Mouse (Mus musculus): ENCODE data around the gene Stard10. TPM values are rescaled to one million over a fixed set of nuclear protein-coding genes. Genes with fewer than 3 reads are reported as not detected.

Gene Stard10
- polyA plus RNA-seq, 1 experiment from 2014 or later, result 9.6 TPM

- Histone ChIP-seq H3K4me3 (no peak overlapping the region), H3K36me3 (replicated peaks) (no peaks in the 10 kb centered on the region), H3K9ac (no peak overlapping the region), H3K9me3 (no peaks in the 10 kb centered on the region), H3K27ac (no peak overlapping the region), H3K4me2 (no peak overlapping the region), H3K27me3 (replicated peaks) (no peaks in the 10 kb centered on the region), H3K4me1 (no peaks in the 10 kb centered on the region)
- ATAC-seq (replicated peaks), result no peak
- 64% methylated on average over 4 of the region's 4 CpGs for WGBS
Observed at GRCm38 (mm10) chr7:101361767-101362166, 44.9 kb downstream of the Stard10 start.

GRCm38 (mm10) chr7:101362791-101363191, 45.9 kb downstream of the Stard10 start:
- Histone ChIP-seq H3K4me3 (no peak overlapping the region), H3K36me3 (replicated peaks) (no peaks in the 10 kb centered on the region), H3K27me3 (replicated peaks) (no peaks in the 10 kb centered on the region), H3K9me3 (no peaks in the 10 kb centered on the region), H3K27ac (no peak overlapping the region), H3K9ac (no peak overlapping the region), H3K4me2 (no peak overlapping the region), H3K4me1 (no peaks in the 10 kb centered on the region)
- 88% methylated on average over 5 of the region's 5 CpGs for whole genome bisulfite sequencing
- no peak for ATAC-seq (replicated peaks)

DNA sequence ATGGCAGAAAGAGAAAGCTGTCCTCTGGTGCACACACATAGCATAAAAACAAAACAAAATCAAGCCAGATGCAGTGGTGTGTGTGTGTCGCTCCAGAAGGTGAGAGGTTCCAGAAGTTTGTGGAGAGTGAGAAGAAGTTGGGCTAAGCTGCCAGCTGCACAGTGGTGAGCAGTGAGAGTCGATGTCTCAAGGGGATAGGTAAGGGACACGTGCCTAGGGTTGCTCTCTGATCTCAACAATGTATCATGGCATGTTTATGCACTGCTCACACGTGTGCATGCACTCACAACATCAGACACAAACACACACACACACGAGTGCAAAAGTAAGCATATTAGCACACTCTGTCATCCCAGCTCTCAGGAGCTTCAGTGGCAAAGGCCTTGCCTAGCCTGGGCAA, 47.0 kb downstream of the Stard10 start:
- no peak overlapping the region for H3K4me3 ChIP-seq
- H3K36me3 ChIP-seq (replicated peaks), result no peaks in the 10 kb centered on the region
- no peaks in the 10 kb centered on the region for H3K4me1 ChIP-seq
- ATAC-seq (replicated peaks), result no peak
- no peak overlapping the region for H3K27ac ChIP-seq
- no peaks in the 10 kb centered on the region for H3K9me3 ChIP-seq
- H3K27me3 ChIP-seq (replicated peaks), result no peaks in the 10 kb centered on the region
- no peak overlapping the region for H3K4me2 ChIP-seq
- no peak overlapping the region for H3K9ac ChIP-seq
- 83% methylated on average over 5 of the region's 5 CpGs for WGBS

DNA sequence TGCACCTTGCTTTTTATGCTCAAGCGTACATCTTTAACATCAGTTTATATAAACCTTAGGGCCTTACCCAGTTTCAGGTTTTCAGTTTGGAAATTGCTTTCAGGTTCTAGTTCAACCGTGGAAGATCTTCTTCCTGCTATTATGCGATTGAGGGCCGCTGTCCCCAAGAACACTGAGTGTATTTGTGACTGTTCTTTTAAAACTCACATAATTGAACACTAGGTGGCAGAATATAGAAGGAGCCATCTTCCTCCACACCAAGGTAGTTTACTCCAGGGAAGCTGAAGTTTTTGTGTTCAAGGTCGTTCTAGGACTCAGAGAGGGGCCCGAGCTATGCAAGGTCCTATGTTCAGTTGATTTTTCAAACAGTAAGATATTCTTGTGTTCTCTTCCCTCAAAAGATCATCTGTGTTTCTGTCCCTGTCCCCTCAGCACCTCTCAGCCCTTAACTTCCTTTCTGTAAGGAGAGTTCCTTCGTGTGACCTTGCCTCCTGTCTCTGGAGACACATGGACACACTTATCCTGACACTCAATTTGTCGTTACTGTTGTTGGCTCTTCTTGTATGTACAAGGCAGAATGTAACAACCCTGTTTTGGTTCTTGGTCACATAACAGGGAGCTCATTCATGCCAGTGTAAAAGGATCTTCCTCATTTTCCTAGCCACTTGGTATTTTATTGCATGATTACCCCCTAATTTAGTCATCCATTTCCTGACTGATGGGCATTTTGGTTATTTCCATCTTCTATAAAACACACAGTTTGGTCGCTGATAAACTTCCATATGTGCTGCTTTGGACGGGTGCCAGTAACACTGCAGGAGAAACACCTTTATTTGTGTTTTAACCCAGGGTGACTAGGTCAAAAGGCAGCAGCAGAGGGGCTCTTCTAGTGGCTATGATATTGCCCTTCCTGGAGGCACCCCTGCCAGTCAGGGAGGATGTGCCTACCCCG, 51.3 kb downstream of the Stard10 start:
- Histone ChIP-seq H3K36me3 (replicated peaks) (no peaks in the 10 kb centered on the region), H3K4me3 (no peak overlapping the region), H3K9me3 (no peaks in the 10 kb centered on the region), H3K4me1 (no peaks in the 10 kb centered on the region), H3K27ac (no peak overlapping the region), H3K9ac (no peak overlapping the region), H3K27me3 (replicated peaks) (no peaks in the 10 kb centered on the region), H3K4me2 (no peak overlapping the region)
- no peak for ATAC-seq (replicated peaks)
- 68% methylated on average over 11 of the region's 11 CpGs for WGBS

DNA sequence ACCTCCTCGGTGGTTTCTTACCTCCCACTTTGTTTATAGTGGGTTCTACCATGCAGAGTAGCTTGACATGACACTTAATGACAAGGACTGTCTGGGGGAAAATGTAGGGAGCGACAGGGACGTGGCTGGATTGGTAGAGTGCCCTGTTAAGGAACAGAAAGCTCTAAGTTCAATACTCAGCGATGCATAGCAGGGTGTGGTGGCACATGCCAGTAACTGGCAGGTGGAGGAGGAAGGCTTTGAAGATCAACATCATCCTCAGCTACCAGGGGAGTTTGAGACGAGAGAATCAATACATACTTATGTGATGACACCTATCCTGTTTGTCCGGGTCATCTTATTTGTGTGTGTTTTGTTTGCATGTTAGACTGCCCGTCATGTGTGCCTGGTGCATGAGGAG, 52.8 kb downstream of the Stard10 start:
- no peak overlapping the region for H3K27ac ChIP-seq
- H3K4me2 ChIP-seq, result no peak overlapping the region
- H3K9me3 ChIP-seq, result no peaks in the 10 kb centered on the region
- 78% methylated on average over 7 of the region's 7 CpGs for WGBS
- H3K4me3 ChIP-seq, result no peak overlapping the region
- no peaks in the 10 kb centered on the region for H3K27me3 ChIP-seq (replicated peaks)
- no peak overlapping the region for H3K9ac ChIP-seq
- ATAC-seq (replicated peaks), result no peak
- H3K36me3 ChIP-seq (replicated peaks), result no peaks in the 10 kb centered on the region
- peaks cover 5% of the 10 kb centered on the region; the same call in 1 of the 2 replicates for H3K4me1 ChIP-seq

- Histone ChIP-seq H3K9me3 (no peaks in the 10 kb centered on the region), H3K4me2 (no peak overlapping the region), H3K36me3 (replicated peaks) (no peaks in the 10 kb centered on the region), H3K27me3 (replicated peaks) (no peaks in the 10 kb centered on the region), H3K27ac (no peak overlapping the region), H3K9ac (no peak overlapping the region), H3K4me1 (peaks cover 5% of the 10 kb centered on the region), H3K4me3 (no peak overlapping the region)
- peak; percentile 40; the same call in 1 of the 2 replicates for ATAC-seq (replicated peaks)
- WGBS, result 84% methylated on average over 26 of the region's 26 CpGs
Observed at GRCm38 (mm10) chr7:101373082-101373481, 56.2 kb downstream of the Stard10 start.

DNA sequence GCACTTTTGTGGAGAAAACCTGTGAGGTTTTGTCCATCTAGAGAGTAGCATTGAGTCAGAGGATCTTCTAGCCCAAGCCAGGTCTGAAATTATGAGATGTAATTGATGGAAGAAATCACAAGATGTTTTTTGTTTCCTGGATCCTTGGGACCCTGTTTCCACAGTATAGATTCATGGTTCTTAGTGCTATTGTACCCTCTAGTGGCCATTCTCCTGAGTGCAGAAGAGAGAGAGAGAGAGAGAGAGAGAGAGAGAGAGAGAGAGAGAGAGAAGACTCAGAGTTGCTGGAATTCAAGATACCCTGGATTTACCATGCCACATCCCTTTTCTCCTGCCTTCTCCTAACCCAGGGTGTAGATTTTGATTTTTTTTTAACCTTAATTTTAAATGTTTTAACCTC, 57.3 kb downstream of the Stard10 start:
- peak overlapping the region; percentile 26; the same call in 1 of the 2 replicates for H3K27ac ChIP-seq
- H3K4me3 ChIP-seq, result no peak overlapping the region
- no peaks in the 10 kb centered on the region for H3K36me3 ChIP-seq (replicated peaks)
- no peak overlapping the region for H3K4me2 ChIP-seq
- H3K9me3 ChIP-seq, result no peaks in the 10 kb centered on the region
- ATAC-seq (replicated peaks), result peak; percentile 78; the same call in 1 of the 2 replicates
- H3K4me1 ChIP-seq, result peaks cover 8% of the 10 kb centered on the region
- H3K9ac ChIP-seq, result no peak overlapping the region
- no peaks in the 10 kb centered on the region for H3K27me3 ChIP-seq (replicated peaks)

DNA sequence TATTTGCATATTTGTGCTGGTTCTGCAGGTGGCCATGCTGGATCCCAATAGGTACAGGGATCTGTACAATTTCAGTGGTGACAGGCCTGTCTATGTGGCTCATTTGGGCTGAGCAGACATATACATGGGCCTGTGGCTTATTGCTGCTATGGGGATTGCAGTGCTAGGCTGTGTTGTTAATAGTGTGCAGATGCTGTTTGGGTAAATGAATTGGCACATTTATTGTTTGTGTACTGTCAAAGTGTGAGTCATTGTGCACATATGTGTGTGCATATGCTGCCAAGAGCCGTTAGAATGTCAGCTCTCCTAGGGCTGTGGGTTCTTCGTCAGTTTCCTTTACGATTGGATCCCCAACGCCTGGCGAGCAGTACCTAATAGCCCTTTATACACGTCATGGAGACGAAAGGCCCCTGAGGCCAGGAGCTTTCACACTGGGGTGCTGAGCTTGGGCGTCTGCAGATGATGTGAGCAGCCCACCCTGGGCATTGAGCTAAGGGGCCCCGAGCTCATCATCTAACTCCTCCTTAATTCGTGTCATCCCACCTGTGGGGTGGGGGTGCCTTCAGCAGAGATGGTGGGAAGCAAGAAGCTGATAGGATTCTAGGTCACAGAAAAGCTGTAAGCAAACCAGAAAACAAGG, 59.9 kb downstream of the Stard10 start:
- Histone ChIP-seq H3K27ac (no peak overlapping the region), H3K4me2 (no peak overlapping the region), H3K36me3 (replicated peaks) (no peaks in the 10 kb centered on the region), H3K9me3 (no peaks in the 10 kb centered on the region), H3K4me3 (no peak overlapping the region), H3K4me1 (peaks cover 8% of the 10 kb centered on the region), H3K27me3 (replicated peaks) (no peaks in the 10 kb centered on the region), H3K9ac (no peak overlapping the region)
- no peak for ATAC-seq (replicated peaks)
- 72% methylated on average over 10 of the region's 10 CpGs for WGBS

DNA sequence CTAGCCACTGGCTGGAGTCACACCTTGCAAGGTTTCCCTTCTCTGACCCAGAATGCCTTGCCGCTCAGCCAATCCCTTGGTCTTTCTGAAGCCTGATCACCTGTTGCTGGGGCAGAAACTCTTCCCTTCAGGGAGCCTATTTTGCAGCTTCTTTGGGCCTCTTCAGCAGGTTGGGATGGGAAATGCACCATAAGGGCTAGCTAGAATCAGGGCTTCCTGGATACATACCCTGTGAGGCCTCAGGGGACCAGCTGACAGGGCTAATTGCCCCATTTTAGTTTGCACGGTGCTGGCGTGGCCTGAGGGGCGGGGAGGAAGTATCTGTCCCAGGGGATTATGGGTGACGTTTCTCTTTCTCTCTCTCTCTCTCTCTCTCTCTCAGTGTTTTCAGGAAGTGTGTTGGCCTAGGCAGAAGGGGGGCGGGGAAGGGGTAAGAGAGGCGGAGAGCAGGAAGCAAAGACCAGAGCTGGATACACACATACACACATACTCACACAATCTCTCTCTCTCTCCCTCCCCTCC, 60.9 kb downstream of the Stard10 start:
- Histone ChIP-seq H3K4me1 (peaks cover 8% of the 10 kb centered on the region), H3K4me2 (no peak overlapping the region), H3K9me3 (no peaks in the 10 kb centered on the region), H3K4me3 (no peak overlapping the region), H3K9ac (no peak overlapping the region), H3K27me3 (replicated peaks) (no peaks in the 10 kb centered on the region), H3K27ac (no peak overlapping the region), H3K36me3 (replicated peaks) (no peaks in the 10 kb centered on the region)
- ATAC-seq (replicated peaks), result no peak
- 33% methylated on average over 7 of the region's 7 CpGs for WGBS

- no peak for ATAC-seq (replicated peaks)
- Histone ChIP-seq H3K9me3 (no peaks in the 10 kb centered on the region), H3K4me1 (peaks cover 8% of the 10 kb centered on the region), H3K36me3 (replicated peaks) (no peaks in the 10 kb centered on the region), H3K4me3 (no peak overlapping the region), H3K27ac (0 out of 2 replicates have a peak overlapping the region, but pooled peaks have one; percentile 6), H3K4me2 (no peak overlapping the region), H3K27me3 (replicated peaks) (no peaks in the 10 kb centered on the region), H3K9ac (no peak overlapping the region)
- WGBS, result 54% methylated on average over 3 of the region's 3 CpGs
Observed at GRCm38 (mm10) chr7:101378285-101378684, 61.4 kb downstream of the Stard10 start.

DNA sequence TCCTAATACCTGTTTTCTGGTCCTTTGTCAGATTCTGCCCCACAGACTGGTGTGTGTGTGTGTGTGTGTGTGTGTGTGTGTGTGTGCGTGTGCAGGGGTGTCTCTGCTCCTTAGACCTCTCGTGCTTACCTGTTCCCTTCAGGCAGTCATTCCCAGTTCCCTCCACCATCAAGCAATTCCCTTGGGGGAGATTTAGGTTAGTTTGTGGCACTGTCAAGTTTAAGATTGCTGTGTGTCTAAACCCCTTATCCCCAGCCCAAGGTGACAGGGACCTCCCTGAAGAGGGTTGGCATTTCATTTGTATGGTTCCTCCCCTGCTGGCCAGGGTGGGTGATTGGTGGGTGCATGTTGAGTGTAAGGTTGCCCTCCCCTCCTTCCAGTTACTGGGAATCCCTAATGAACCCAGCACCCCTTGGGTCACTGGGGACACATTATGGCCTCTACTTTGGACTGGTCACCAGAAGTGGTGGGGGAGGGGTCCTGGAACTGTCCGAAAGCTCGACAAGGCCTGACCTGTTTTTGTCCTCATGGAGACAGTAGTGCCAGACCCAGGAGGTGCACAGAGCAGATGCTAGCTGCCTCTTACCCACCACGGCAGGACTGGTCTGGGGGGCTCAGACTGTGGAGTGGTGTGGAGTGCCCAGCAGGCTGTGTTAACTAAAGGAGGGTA, 62.0 kb downstream of the Stard10 start:
- Histone ChIP-seq H3K36me3 (replicated peaks) (no peaks in the 10 kb centered on the region), H3K4me3 (no peak overlapping the region), H3K27ac (0 out of 2 replicates have a peak overlapping the region, but pooled peaks have one; percentile 6), H3K4me1 (peaks cover 5% of the 10 kb centered on the region), H3K27me3 (replicated peaks) (no peaks in the 10 kb centered on the region), H3K9me3 (no peaks in the 10 kb centered on the region), H3K4me2 (no peak overlapping the region), H3K9ac (no peak overlapping the region)
- 59% methylated on average over 5 of the region's 5 CpGs for WGBS
- ATAC-seq (replicated peaks), result no peak

- Histone ChIP-seq H3K4me2 (no peak overlapping the region), H3K9me3 (no peaks in the 10 kb centered on the region), H3K9ac (no peak overlapping the region), H3K27me3 (replicated peaks) (no peaks in the 10 kb centered on the region), H3K27ac (no peak overlapping the region), H3K36me3 (replicated peaks) (no peaks in the 10 kb centered on the region), H3K4me1 (peaks cover 4% of the 10 kb centered on the region; the same call in 1 of the 2 replicates), H3K4me3 (no peak overlapping the region)
- no peak for ATAC-seq (replicated peaks)
- WGBS, result 76% methylated on average over 2 of the region's 2 CpGs
Observed at GRCm38 (mm10) chr7:101379732-101380131, 62.8 kb downstream of the Stard10 start.

Measured in midbrain, embryonic 15.5 days (tissue).